Mouse (Mus musculus) small intestine, adult 2 months (tissue): ENCODE measurements around the gene Cyfip2.

Experiments used
- CTCF ChIP-seq: fragments of 200-500 bp; IDR thresholded peaks from 2 replicates; pipeline ENCODE4 v1.5.1; 2012; ENCODE audit warnings: low read depth, mild to moderate bottlenecking, control low read depth, inconsistent platforms, low read length, moderate library complexity, mixed read lengths; ENCODE audit not compliant: insufficient replicate concordance, insufficient read length; ENCODE audit errors: extremely low read depth
- POLR2A ChIP-seq: fragments of 200-500 bp; IDR thresholded peaks from 2 replicates; pipeline ENCODE4 v1.6.1; 2012; ENCODE audit warnings: low read depth, mild to moderate bottlenecking, control low read depth, inconsistent platforms, low read length, moderate library complexity

DNA sequence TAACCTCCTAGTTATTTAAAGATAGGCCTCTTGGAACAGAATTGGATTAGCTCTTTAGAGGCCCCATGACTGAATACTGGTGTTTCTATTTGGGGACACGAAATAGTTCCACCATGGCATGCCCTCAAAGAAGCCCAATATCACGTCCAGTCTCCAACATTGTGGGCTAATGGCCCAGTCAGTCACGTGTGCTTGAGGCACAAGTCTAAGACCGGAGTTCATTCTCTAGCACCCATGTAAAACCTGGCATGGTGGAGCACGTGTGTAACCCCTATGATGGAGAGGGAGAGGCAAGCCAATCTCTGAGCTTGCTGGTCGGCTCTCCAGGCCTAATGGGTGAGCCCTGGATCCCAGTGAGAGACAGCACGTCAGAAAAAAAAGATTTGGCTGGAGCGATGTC, 36.5 kb downstream of the Cyfip2 start:
- TF ChIP-seq CTCF (no peak), POLR2A (no peak)
